Mouse (Mus musculus) embryonic facial prominence, embryonic 14.5 days (tissue): ENCODE measurements around the gene Usp3. TPM values are rescaled to one million over a fixed set of nuclear protein-coding genes. Genes with fewer than 3 reads are reported as not detected.

ENCODE experiments used
- ATAC-seq: fragments of 200-750 bp; cut with Nextera tagmentation; 2 replicates; pipeline ENCODE4 v1.8.0; 2017; ENCODE audit warnings: low read depth, moderate number of reproducible peaks, moderate TSS enrichment
- DNase-seq: peaks from one replicate; pipeline ENCODE4 v3.0.0-alpha.2; 2015; ENCODE audit warnings: low spot score
- H3K27ac ChIP-seq: fragments of 300-500 bp; sonication (generic); replicated peaks from 2 replicates; pipeline ENCODE4 v1.5.1; 2014; ENCODE audit warnings: low read depth, mild to moderate bottlenecking, low read length, moderate library complexity
- H3K27me3 ChIP-seq: fragments of 300-500 bp; sonication (generic); replicated peaks from 2 replicates; pipeline ENCODE4 v1.6.1; 2014; ENCODE audit warnings: low read length; ENCODE audit not compliant: control insufficient read depth, insufficient read depth
- H3K36me3 ChIP-seq: fragments of 300-500 bp; sonication (generic); 2 replicates; pipeline ENCODE4 v1.6.1; 2014; ENCODE audit warnings: low read length, mixed read lengths; ENCODE audit not compliant: control insufficient read depth, insufficient read depth
- H3K4me1 ChIP-seq: fragments of 300-500 bp; sonication (generic); 2 replicates; pipeline ENCODE4 v1.6.1; 2014; ENCODE audit warnings: antibody characterized with exemption, low read length; ENCODE audit not compliant: control insufficient read depth, insufficient read depth
- H3K4me2 ChIP-seq: fragments of 300-500 bp; sonication (generic); 2 replicates; pipeline ENCODE4 v1.6.1; 2014; ENCODE audit warnings: low read depth, mild to moderate bottlenecking, low read length, moderate library complexity, mixed read lengths
- H3K4me3 ChIP-seq: fragments of 300-500 bp; sonication (generic); 2 replicates; pipeline ENCODE4 v1.5.1; 2014; ENCODE audit warnings: low read depth, mild to moderate bottlenecking, low read length
- H3K9ac ChIP-seq: fragments of 300-500 bp; sonication (generic); 2 replicates; pipeline ENCODE4 v1.6.1; 2014; ENCODE audit warnings: low read depth, mild to moderate bottlenecking, low read length, moderate library complexity, mixed read lengths
- H3K9me3 ChIP-seq: fragments of 300-500 bp; sonication (generic); 2 replicates; pipeline ENCODE4 v1.6.1; 2016; ENCODE audit warnings: low read length; ENCODE audit not compliant: control insufficient read depth
- WGBS: fragments of 180-500 bp; shearing (Covaris S2); extraction: QIAGEN DNeasy Blood & Tissue Kit; methylation state at CpG from one replicate; pipeline ENCODE4 v1.1.7; 2014; 5-methylcytosine and 5-hydroxymethylcytosine counted together
- polyA plus RNA-seq: library from polyadenylated mRNA; unstranded; fragments of >200 nt; fragmentation: Nextera tagmentation; extraction: Ambion mirVana; gene quantifications from 2 replicates; pipeline ENCODE4 v1.2.1, GENCODE M21; 2014

The Usp3 gene
- polyA plus RNA-seq, 1 experiment from 2014 or later = 49.6 TPM

- no peaks in the 10 kb centered on the region for H3K9me3 ChIP-seq
- H3K27ac ChIP-seq = no peak overlapping the region
- ATAC-seq = no peak
- 75% methylated on average over 1 of the region's 1 CpGs for WGBS
- H3K36me3 ChIP-seq = no peaks in the 10 kb centered on the region
- peaks cover 36% of the 10 kb centered on the region for H3K4me1 ChIP-seq
- H3K9ac ChIP-seq = no peak overlapping the region
- H3K27me3 ChIP-seq = no peaks in the 10 kb centered on the region
- no peak overlapping the region for H3K4me3 ChIP-seq
- no peak for DNase-seq
- no peak overlapping the region for H3K4me2 ChIP-seq
These were observed 5.9 kb downstream of the Usp3 start for GRCm38 (mm10) chr9:66587016-66587415.

GRCm38 (mm10) chr9:66586533-66586932 is 6.4 kb downstream of the Usp3 start:
- peaks cover 36% of the 10 kb centered on the region for H3K4me1 ChIP-seq
- no peaks in the 10 kb centered on the region for H3K27me3 ChIP-seq
- no peak overlapping the region for H3K4me2 ChIP-seq
- H3K27ac ChIP-seq = no peak overlapping the region
- ATAC-seq (no peak), DNase-seq (no peak)
- H3K9me3 ChIP-seq = no peaks in the 10 kb centered on the region
- no peaks in the 10 kb centered on the region for H3K36me3 ChIP-seq
- WGBS = 28% methylated on average over 1 of the region's 1 CpGs
- no peak overlapping the region for H3K4me3 ChIP-seq
- H3K9ac ChIP-seq = no peak overlapping the region

GRCm38 (mm10) chr9:66585191-66585590 is 7.8 kb downstream of the Usp3 start:
- H3K4me3 ChIP-seq = no peak overlapping the region
- DNase-seq (no peak), ATAC-seq (no peak)
- H3K27me3 ChIP-seq = no peaks in the 10 kb centered on the region
- 77% methylated on average over 1 of the region's 1 CpGs for WGBS
- peaks cover 25% of the 10 kb centered on the region for H3K4me1 ChIP-seq
- no peak overlapping the region for H3K27ac ChIP-seq
- H3K9me3 ChIP-seq = no peaks in the 10 kb centered on the region
- H3K9ac ChIP-seq = no peak overlapping the region
- no peaks in the 10 kb centered on the region for H3K36me3 ChIP-seq
- H3K4me2 ChIP-seq = no peak overlapping the region

- H3K4me3 ChIP-seq = no peak overlapping the region
- ATAC-seq (no peak), DNase-seq (no peak)
- no peaks in the 10 kb centered on the region for H3K36me3 ChIP-seq
- no peak overlapping the region for H3K9ac ChIP-seq
- H3K27me3 ChIP-seq = no peaks in the 10 kb centered on the region
- peaks cover 21% of the 10 kb centered on the region for H3K4me1 ChIP-seq
- H3K27ac ChIP-seq = no peak overlapping the region
- no peaks in the 10 kb centered on the region for H3K9me3 ChIP-seq
- no peak overlapping the region for H3K4me2 ChIP-seq
These were observed 8.8 kb downstream of the Usp3 start for GRCm38 (mm10) chr9:66584176-66584575.

GRCm38 (mm10) chr9:66583244-66583643 is 9.7 kb downstream of the Usp3 start:
- Histone ChIP-seq H3K27ac (no peak overlapping the region), H3K36me3 (no peaks in the 10 kb centered on the region), H3K4me1 (peaks cover 15% of the 10 kb centered on the region), H3K4me2 (no peak overlapping the region), H3K9me3 (no peaks in the 10 kb centered on the region), H3K27me3 (no peaks in the 10 kb centered on the region), H3K4me3 (no peak overlapping the region), H3K9ac (no peak overlapping the region)
- DNase-seq (no peak), ATAC-seq (no peak)
- 83% methylated on average over 1 of the region's 1 CpGs for WGBS

- H3K27ac ChIP-seq = no peak overlapping the region
- no peaks in the 10 kb centered on the region for H3K27me3 ChIP-seq
- no peak for ATAC-seq
- no peak overlapping the region for H3K4me3 ChIP-seq
- H3K36me3 ChIP-seq = no peaks in the 10 kb centered on the region
- no peak for DNase-seq
- H3K9me3 ChIP-seq = no peaks in the 10 kb centered on the region
- no peak overlapping the region for H3K9ac ChIP-seq
- H3K4me2 ChIP-seq = no peak overlapping the region
- peaks cover 4% of the 10 kb centered on the region for H3K4me1 ChIP-seq
- WGBS = 84% methylated on average over 3 of the region's 3 CpGs
These were observed 11.2 kb downstream of the Usp3 start for GRCm38 (mm10) chr9:66581694-66582093.

GRCm38 (mm10) chr9:66580722-66581121 is 12.2 kb downstream of the Usp3 start:
- WGBS = 94% methylated on average over 1 of the region's 1 CpGs
- no peak overlapping the region for H3K27ac ChIP-seq
- no peak overlapping the region for H3K9ac ChIP-seq
- DNase-seq (no peak), ATAC-seq (no peak)
- H3K4me1 ChIP-seq = no peaks in the 10 kb centered on the region
- no peaks in the 10 kb centered on the region for H3K27me3 ChIP-seq
- no peaks in the 10 kb centered on the region for H3K9me3 ChIP-seq
- 0 out of 2 replicates have a peak, but pooled peaks cover 3% of the 10 kb centered on the region for H3K36me3 ChIP-seq
- H3K4me2 ChIP-seq = no peak overlapping the region
- H3K4me3 ChIP-seq = no peak overlapping the region

GRCm38 (mm10) chr9:66575878-66576238 is 17.1 kb downstream of the Usp3 start:
- no peak overlapping the region for H3K4me2 ChIP-seq
- no peak for DNase-seq
- 92% methylated on average over 1 of the region's 1 CpGs for WGBS
- H3K36me3 ChIP-seq = 0 out of 2 replicates have a peak, but pooled peaks cover 3% of the 10 kb centered on the region
- H3K4me1 ChIP-seq = no peaks in the 10 kb centered on the region
- no peaks in the 10 kb centered on the region for H3K27me3 ChIP-seq
- H3K27ac ChIP-seq = no peak overlapping the region
- ATAC-seq = no peak
- no peaks in the 10 kb centered on the region for H3K9me3 ChIP-seq
- H3K4me3 ChIP-seq = no peak overlapping the region
- H3K9ac ChIP-seq = no peak overlapping the region

- Histone ChIP-seq H3K27me3 (no peaks in the 10 kb centered on the region), H3K9ac (no peak overlapping the region), H3K27ac (no peak overlapping the region), H3K36me3 (0 out of 2 replicates have a peak, but pooled peaks cover 3% of the 10 kb centered on the region), H3K4me1 (no peaks in the 10 kb centered on the region), H3K9me3 (no peaks in the 10 kb centered on the region), H3K4me3 (no peak overlapping the region), H3K4me2 (no peak overlapping the region)
- ATAC-seq (no peak), DNase-seq (no peak)
- WGBS = 71% methylated on average over 1 of the region's 1 CpGs
These were observed 17.7 kb downstream of the Usp3 start for GRCm38 (mm10) chr9:66575041-66575877.
